Mouse (Mus musculus): Measurements from ENCODE around the gene Rapsn.

DNA sequence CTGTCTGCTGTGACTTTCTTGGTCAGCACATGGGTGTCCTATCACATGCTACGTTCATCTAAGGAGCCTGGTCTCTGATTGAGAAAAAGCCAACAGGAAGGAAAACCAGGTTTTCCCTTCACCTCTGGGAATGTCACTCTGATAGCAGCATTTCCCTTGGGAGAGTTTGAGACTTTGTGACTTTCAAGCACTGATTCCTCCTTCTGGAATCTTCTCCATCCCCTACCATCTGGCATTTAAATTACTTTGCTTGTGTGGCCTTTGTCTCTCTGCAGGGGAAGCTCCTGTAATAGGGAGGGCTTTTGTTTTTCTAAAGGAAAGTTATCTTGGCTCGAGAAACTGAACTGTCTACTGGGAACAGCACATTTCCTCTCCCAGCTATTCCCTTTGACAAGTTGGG is 12.3 kb upstream of the Rapsn start:
- TF ChIP-seq HCFC1 (IDR thresholded peaks at IDR 0.05; ENCODE audit: borderline replicate concordance, insufficient read depth, low read length) (no peak), ZC3H11A (IDR thresholded peaks at IDR 0.05; ENCODE audit: borderline replicate concordance, low read depth, low read length) (no peak), MAFK (IDR thresholded peaks at IDR 0.05; ENCODE audit: insufficient read depth, low read depth, low read length) (no peak)
